Mouse (Mus musculus) urinary bladder, postnatal 4 days (tissue): Measurements from ENCODE around the gene H1foo.
A peak's percentile ranks its signal among the peaks of the same experiment; 100 is the strongest.

Experiments
- DNase-seq, 2 experiments: peaks; one replicate each; pipeline ENCODE4 v3.0.0; 2021 to 2022; ENCODE audit warnings: low spot score in 2 of 2

H1foo gene

GRCm38 (mm10) chr6:115927292-115928242 is 17.2 kb upstream of the H1foo start:
- no peak for DNase-seq

- no peak for DNase-seq
These were observed 14.7 kb upstream of the H1foo start for GRCm38 (mm10) chr6:115930018-115930417.

- no peak for DNase-seq
These were observed 13.1 kb upstream of the H1foo start, which contains the start of gene Rho for GRCm38 (mm10) chr6:115931639-115932038. Gene Rho, plus strand, starts transcription at chr6:115931748.

- no peak for DNase-seq
These were observed 12.3 kb upstream of the H1foo start for GRCm38 (mm10) chr6:115932391-115932790.

GRCm38 (mm10) chr6:115935544-115935943 is 9.2 kb upstream of the H1foo start:
- no peak for DNase-seq

GRCm38 (mm10) chr6:115938011-115938410 is 6.7 kb upstream of the H1foo start:
- no peak for DNase-seq

- no peak for DNase-seq
These were observed 5.9 kb upstream of the H1foo start for GRCm38 (mm10) chr6:115938798-115939197.

- DNase-seq: no peak
These were observed 4.1 kb upstream of the H1foo start for GRCm38 (mm10) chr6:115940603-115941002.

GRCm38 (mm10) chr6:115941128-115941527 is 3.6 kb upstream of the H1foo start:
- DNase-seq: no peak

GRCm38 (mm10) chr6:115943498-115944427 is 975 bp upstream of the H1foo start:
- DNase-seq: no peak

GRCm38 (mm10) chr6:115945633-115946032 is 895 bp downstream of the H1foo start:
- DNase-seq: no peak

- no peak for DNase-seq
These were observed 1.7 kb downstream of the H1foo start for GRCm38 (mm10) chr6:115946389-115946788.

GRCm38 (mm10) chr6:115954506-115955074 is 9.9 kb downstream of the H1foo start:
- no peak for DNase-seq

- DNase-seq: no peak
These were observed 10.4 kb downstream of the H1foo start for GRCm38 (mm10) chr6:115955169-115955568.

GRCm38 (mm10) chr6:115955664-115956063 is 10.9 kb downstream of the H1foo start:
- DNase-seq: no peak

GRCm38 (mm10) chr6:115956418-115956921 is 11.7 kb downstream of the H1foo start:
- DNase-seq: no peak

- DNase-seq: no peak
These were observed 12.3 kb downstream of the H1foo start for GRCm38 (mm10) chr6:115956922-115957601.

GRCm38 (mm10) chr6:115957681-115958080 is 12.9 kb downstream of the H1foo start:
- DNase-seq: no peak

- no peak for DNase-seq
These were observed 13.7 kb downstream of the H1foo start for GRCm38 (mm10) chr6:115958445-115958844.

GRCm38 (mm10) chr6:115959151-115959691 is 14.5 kb downstream of the H1foo start:
- DNase-seq: peak; percentile 67 to 81

- DNase-seq: no peak
These were observed 15.6 kb downstream of the H1foo start for GRCm38 (mm10) chr6:115960322-115960721.
